Mouse (Mus musculus) kidney, embryonic 16.5 days (tissue): ENCODE results near the gene Ulk4. TPM values are rescaled to one million over a fixed set of nuclear protein-coding genes. Genes with fewer than 3 reads are reported as not detected.
A peak's percentile ranks its signal among the peaks of the same experiment; 100 is the strongest.

ENCODE experiments used
- ATAC-seq: fragments of 200-750 bp; cut with Nextera tagmentation; 2 replicates; pipeline ENCODE4 v1.8.0; 2017; ENCODE audit warnings: moderate TSS enrichment; ENCODE audit not compliant: low FRiP score, low TSS enrichment
- H3K27ac ChIP-seq: fragments of 300-500 bp; sonication (generic); 2 replicates; pipeline ENCODE4 v1.5.1; 2014; ENCODE audit warnings: low read length
- H3K27me3 ChIP-seq: fragments of 300-500 bp; sonication (generic); 2 replicates; pipeline ENCODE4 v1.6.1; 2014; ENCODE audit warnings: low read length, control low read depth, mixed read lengths; ENCODE audit not compliant: insufficient read depth
- H3K36me3 ChIP-seq: fragments of 300-500 bp; sonication (generic); 2 replicates; pipeline ENCODE4 v1.6.1; 2014; ENCODE audit warnings: low read length, control low read depth, mixed read lengths; ENCODE audit not compliant: insufficient read depth
- H3K4me1 ChIP-seq: fragments of 300-500 bp; sonication (generic); 2 replicates; pipeline ENCODE4 v1.6.1; 2014; ENCODE audit warnings: low read length, control low read depth, mixed read lengths; ENCODE audit not compliant: insufficient read depth
- H3K4me2 ChIP-seq: fragments of 300-500 bp; sonication (generic); replicated peaks from 2 replicates; pipeline ENCODE4 v1.6.1; 2014; ENCODE audit warnings: low read depth, low read length
- H3K4me3 ChIP-seq: fragments of 300-500 bp; sonication (generic); 2 replicates; pipeline ENCODE4 v1.5.1; 2014; ENCODE audit warnings: mild to moderate bottlenecking, low read length
- H3K9ac ChIP-seq: fragments of 300-500 bp; sonication (generic); replicated peaks from 2 replicates; pipeline ENCODE4 v1.6.1; 2014; ENCODE audit warnings: low read length
- H3K9me3 ChIP-seq: fragments of 300-500 bp; sonication (generic); 2 replicates; pipeline ENCODE4 v1.6.1; 2016; ENCODE audit warnings: low read length, control low read depth
- WGBS: fragments of 180-500 bp; shearing (Covaris S2); extraction: QIAGEN DNeasy Blood & Tissue Kit; methylation state at CpG from one replicate; pipeline ENCODE4 v1.1.7; 2014; 5-methylcytosine and 5-hydroxymethylcytosine counted together
- polyA plus RNA-seq: library from polyadenylated mRNA; unstranded; fragments of >200 nt; fragmentation: Nextera tagmentation; extraction: Ambion mirVana; gene quantifications from 2 replicates; pipeline ENCODE4 v1.2.1, GENCODE M21; 2015

Ulk4 gene
- polyA plus RNA-seq, 1 experiment from 2014 or later = 148 TPM

DNA sequence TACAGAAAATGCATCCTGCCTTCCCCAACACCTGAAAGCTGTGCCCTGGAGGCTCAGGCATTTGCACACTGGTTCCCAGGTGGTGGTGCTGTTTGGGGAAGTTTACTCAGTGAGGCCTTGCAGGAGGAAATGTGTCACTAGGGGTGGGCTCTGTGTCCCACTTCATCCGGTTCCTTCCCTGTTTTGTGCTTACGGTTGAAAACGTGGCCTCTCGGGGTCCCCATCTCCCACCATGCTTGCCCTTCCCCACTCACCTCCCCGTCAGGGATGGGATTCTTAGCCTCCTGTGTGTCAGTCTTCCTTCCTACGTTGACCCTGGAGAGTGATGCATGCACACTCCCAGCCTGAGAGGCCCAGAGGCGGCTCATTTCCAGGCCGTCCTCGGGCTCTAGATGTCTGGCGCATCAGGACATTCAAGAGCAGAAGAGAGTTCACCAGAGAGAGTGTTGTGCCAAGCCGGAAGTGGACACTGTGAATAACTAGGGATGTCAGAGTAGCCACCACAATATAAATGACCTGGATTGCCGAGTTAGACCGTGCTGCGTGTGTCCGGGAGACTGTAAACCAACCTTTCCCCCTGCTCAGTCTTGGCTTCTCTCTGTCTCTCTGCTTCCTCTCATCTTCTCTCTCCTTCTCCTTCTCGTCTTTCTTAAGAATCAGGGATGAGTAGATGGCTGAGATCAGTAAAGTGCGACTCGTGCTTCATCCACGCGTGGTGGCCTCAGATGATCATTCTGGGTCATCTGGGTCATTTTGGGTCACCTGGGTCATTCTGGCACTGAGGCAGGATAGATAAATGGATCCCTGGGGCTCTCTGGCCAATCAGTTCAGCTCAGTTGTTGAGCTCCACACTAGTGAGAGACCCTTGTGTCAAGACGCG, 24.3 kb upstream of the Ulk4 start:
- Histone ChIP-seq H3K27ac (peak overlapping the region; percentile 33; the same call in 1 of the 2 replicates), H3K9me3 (no peaks in the 10 kb centered on the region), H3K27me3 (0 out of 2 replicates have a peak, but pooled peaks cover 4% of the 10 kb centered on the region), H3K4me2 (no peak overlapping the region), H3K36me3 (no peaks in the 10 kb centered on the region), H3K4me1 (peaks cover 42% of the 10 kb centered on the region), H3K9ac (no peak overlapping the region), H3K4me3 (no peak overlapping the region)
- WGBS = 76% methylated on average over 22 of the region's 22 CpGs
- ATAC-seq = no peak

DNA sequence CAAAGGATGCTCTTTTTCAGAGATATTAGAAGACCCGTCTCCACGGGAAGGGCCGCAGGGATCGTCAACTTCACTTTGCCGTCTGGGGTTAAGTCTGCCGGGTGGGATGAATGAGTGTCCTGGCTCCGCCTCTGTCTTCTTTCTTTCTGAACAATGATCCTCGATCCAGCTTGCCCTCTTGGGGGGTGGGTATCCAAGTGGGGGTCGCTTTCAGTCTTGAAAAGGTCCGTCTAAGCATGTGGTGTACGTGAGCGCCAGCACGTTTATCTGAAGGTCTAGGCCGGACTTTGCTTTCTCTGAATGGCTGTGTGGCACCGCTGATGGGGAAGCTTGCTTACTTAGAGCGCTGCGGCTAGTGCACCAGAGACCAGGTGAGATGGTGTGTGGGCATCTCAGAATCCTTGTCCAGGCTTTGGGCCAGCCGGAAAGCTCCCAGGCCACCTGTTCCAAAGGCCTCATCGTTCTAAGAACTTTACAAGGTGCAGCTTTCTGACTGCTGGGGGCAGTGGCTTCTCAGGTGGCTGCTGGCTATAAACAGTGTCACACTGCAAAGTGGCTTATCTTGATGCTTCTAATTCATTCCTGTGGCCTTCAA, 23.1 kb upstream of the Ulk4 start:
- 0 out of 2 replicates have a peak, but pooled peaks cover 4% of the 10 kb centered on the region for H3K27me3 ChIP-seq
- no peak overlapping the region for H3K9ac ChIP-seq
- no peaks in the 10 kb centered on the region for H3K36me3 ChIP-seq
- no peak overlapping the region for H3K27ac ChIP-seq
- no peak overlapping the region for H3K4me2 ChIP-seq
- no peaks in the 10 kb centered on the region for H3K9me3 ChIP-seq
- 66% methylated on average over 19 of the region's 19 CpGs for WGBS
- H3K4me3 ChIP-seq = no peak overlapping the region
- H3K4me1 ChIP-seq = peaks cover 42% of the 10 kb centered on the region
- no peak for ATAC-seq

DNA sequence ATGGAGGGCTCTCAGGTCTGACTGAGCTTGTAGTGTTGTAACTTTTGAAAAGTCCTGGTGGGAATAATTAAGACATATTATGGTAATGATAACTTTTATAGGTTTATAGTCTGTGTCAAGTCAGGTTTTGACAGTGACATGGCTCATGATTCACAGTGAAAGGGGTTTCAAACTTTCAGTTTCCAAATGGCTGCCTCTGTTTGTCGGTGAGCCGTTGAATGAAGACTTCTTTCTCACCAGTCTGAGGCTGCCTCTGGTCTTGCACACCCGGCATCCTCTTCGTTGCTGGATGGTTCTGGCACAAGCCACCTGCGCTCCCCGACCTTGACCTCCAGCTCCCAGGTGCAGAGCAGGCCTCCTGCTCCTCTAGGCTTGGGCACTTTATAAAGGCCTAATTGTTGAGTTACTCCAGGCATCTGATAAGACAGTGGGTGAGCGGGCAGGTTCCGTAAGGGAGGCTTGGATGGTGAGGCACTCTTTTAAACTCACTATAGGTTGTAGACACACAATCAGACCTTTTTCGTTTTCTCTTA, 22.3 kb upstream of the Ulk4 start:
- ATAC-seq = no peak
- Histone ChIP-seq H3K4me3 (peak overlapping the region; percentile 91), H3K36me3 (no peaks in the 10 kb centered on the region), H3K27me3 (0 out of 2 replicates have a peak, but pooled peaks cover 4% of the 10 kb centered on the region), H3K4me1 (peaks cover 42% of the 10 kb centered on the region), H3K27ac (no peak overlapping the region), H3K9me3 (no peaks in the 10 kb centered on the region), H3K4me2 (peak overlapping the region; percentile 99), H3K9ac (peak overlapping the region; percentile 92; the same call in 1 of the 2 replicates)
- WGBS = 57% methylated on average over 9 of the region's 9 CpGs

DNA sequence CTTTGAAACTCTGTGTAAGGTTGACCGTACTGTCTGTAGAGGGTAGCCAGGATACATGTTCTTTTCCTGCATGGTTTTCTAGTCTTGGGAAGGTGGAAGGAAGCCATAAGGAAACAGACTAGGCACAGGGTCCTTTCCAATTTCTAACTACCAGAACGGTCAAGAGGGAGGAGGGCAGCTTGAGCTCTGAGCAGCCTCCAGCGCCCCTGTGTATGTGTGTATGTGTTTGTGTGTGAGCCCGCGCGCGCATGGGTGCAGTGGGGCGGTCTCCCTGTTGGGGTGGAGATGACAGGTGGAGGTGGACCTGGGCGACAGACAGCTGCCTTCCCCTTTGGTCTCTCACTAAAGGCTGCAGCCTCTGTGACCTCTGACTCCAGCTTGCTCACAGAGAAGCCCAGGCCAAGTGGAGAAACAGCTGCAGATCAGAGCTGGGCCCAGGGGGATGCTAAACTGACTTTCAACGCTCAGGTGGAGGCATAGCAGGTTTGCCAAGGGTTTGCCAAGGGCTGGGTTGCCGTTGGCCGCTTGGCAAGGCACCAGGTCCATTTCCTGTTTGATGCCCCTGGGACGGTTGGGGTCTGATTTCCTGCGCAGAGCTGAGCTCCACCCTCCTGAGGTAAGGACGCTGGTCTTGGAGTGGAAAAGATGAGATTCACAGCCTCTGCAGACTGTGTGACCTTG, 21.6 kb upstream of the Ulk4 start:
- H3K4me1 ChIP-seq = peaks cover 35% of the 10 kb centered on the region
- H3K27ac ChIP-seq = peak overlapping the region; percentile 46; the same call in 1 of the 2 replicates
- H3K9ac ChIP-seq = peak overlapping the region; percentile 92
- 0 out of 2 replicates have a peak, but pooled peaks cover 4% of the 10 kb centered on the region for H3K27me3 ChIP-seq
- peak overlapping the region; percentile 91 for H3K4me3 ChIP-seq
- H3K36me3 ChIP-seq = no peaks in the 10 kb centered on the region
- 0 out of 2 replicates have a peak, but pooled peaks have one; percentile 7 for ATAC-seq
- WGBS = 30% methylated on average over 15 of the region's 15 CpGs
- H3K4me2 ChIP-seq = peak overlapping the region; percentile 99
- H3K9me3 ChIP-seq = no peaks in the 10 kb centered on the region

DNA sequence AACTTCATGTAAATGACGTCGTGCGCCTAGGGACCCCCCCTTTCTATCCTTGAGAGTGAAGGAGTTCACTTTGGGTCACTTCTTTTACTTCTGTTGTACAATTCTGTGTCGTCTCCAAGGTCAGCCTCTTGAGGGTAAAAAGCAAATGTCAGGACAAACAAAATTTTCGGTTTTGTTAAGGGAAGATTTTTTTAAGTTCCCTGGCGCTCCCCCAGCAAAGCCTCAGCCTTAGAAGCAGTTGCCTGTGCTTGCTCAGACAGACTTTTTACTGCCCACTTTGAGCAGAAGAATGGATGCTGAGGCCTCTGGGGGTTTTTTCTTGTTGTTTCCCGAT, 21.0 kb upstream of the Ulk4 start:
- H3K4me1 ChIP-seq = peaks cover 30% of the 10 kb centered on the region
- peak overlapping the region; percentile 91 for H3K4me3 ChIP-seq
- H3K9me3 ChIP-seq = no peaks in the 10 kb centered on the region
- peak overlapping the region; percentile 99 for H3K4me2 ChIP-seq
- WGBS = 3% methylated on average over 7 of the region's 7 CpGs
- peak overlapping the region; percentile 46; the same call in 1 of the 2 replicates for H3K27ac ChIP-seq
- no peak for ATAC-seq
- 0 out of 2 replicates have a peak, but pooled peaks cover 4% of the 10 kb centered on the region for H3K27me3 ChIP-seq
- peak overlapping the region; percentile 92 for H3K9ac ChIP-seq
- H3K36me3 ChIP-seq = no peaks in the 10 kb centered on the region

DNA sequence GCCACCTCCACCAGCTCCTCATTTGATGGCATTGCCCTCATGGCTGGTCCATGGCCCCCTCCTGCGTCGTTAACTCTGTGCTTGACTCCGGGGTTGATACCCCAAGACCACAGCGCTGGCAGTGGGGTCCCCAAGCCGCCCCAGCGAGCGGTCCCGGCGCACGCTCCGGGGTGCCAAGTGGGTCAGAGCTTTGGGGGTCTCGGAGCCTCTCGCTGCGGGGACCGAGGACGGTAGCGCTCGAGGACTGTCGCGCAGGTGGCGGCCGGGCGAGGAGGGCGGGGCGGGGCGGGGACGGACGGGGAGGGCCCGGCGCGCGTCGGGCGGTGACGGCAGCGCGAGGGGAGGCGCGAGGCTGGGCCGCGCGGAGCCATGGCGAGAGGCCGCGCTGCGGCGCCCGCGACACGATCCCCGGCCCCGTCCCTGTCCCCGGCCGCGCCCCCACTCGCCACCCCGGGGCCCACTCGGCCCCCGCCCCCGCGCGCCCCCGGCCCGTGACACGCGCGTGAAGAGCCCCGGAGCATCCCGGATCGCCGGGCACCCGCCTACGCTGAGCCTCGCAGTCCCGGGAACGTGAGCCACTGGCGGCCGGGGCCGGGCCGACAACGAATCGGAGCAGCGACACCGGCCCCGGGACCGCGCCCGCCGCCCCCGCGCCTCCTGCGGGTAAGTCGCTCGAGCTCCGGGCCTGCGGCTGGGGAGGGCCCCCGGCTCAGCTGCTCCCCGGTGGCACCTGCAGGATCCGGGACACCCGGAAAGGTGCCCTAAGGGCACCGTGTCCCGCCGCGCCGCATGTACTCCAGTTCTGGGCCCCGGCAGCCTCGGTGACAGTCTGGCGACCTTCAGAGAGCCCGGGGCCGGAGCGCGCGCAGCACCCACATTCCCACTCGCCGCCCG, 20.4 kb upstream of the Ulk4 start, which contains the start of gene Trak1:
Gene Trak1, plus strand, starts transcription at position 332 of the 894 bp plus-strand sequence.
- peak within 1 kb of the TSS; percentile 91 for H3K4me3 ChIP-seq
- 0 out of 2 replicates have a peak, but pooled peaks cover 4% of the 10 kb centered on the region for H3K27me3 ChIP-seq
- H3K9me3 ChIP-seq = no peaks in the 10 kb centered on the region
- WGBS = under 1% methylated on average over 101 of the region's 116 CpGs
- peak; percentile 91 for ATAC-seq
- H3K27ac ChIP-seq = peak within 1 kb of the TSS; percentile 46; the same call in 1 of the 2 replicates
- H3K4me1 ChIP-seq = peaks cover 29% of the 10 kb centered on the region
- H3K4me2 ChIP-seq = peak within 1 kb of the TSS; percentile 99
- no peaks in the 10 kb centered on the region for H3K36me3 ChIP-seq
- H3K9ac ChIP-seq = peak within 1 kb of the TSS; percentile 92

DNA sequence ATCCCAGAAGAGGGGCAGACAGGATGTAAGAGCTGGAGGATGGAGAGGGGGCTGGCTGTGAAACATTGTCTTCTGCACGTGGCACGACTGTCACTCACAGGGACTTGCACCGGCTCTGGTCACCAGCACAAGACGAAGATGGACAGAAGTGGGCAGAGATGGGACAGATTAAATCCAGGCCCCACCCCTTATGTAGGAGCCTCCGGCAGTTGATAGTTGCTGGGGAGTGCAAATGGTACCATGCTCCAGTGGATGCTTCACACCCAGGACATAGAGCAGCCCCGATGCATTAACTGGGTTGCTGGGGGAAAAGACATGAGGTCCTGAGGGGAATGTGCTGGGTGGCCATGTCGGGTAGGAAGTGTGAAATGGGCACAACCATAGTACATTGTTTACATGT, 18.2 kb upstream of the Ulk4 start:
- Histone ChIP-seq H3K9me3 (0 out of 2 replicates have a peak, but pooled peaks cover 2% of the 10 kb centered on the region), H3K4me3 (no peak overlapping the region), H3K36me3 (no peaks in the 10 kb centered on the region), H3K9ac (no peak overlapping the region), H3K27me3 (0 out of 2 replicates have a peak, but pooled peaks cover 4% of the 10 kb centered on the region), H3K4me2 (no peak overlapping the region), H3K27ac (no peak overlapping the region), H3K4me1 (peaks cover 23% of the 10 kb centered on the region)
- ATAC-seq = no peak
- 64% methylated on average over 7 of the region's 7 CpGs for WGBS

DNA sequence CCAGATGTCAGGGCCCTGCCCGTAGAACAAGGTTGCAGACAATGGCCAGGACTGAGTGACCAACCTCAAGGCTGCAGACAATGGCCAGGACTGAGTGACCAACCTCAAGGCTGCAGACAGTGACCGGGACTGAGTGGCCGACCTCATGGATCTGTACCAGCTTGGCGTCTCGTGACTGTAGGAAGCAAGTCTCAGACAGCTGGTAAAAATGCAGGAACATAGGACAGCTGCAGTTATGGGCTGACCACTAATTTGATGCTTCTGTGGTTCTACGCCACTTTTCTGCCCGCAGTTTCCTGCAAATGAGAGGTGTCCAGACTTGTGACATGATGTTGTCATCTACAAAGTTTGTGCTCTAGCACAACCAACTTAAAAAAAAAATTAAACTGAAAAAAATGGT, 16.2 kb upstream of the Ulk4 start:
- no peak overlapping the region for H3K4me3 ChIP-seq
- no peak overlapping the region for H3K4me2 ChIP-seq
- 0 out of 2 replicates have a peak, but pooled peaks cover 2% of the 10 kb centered on the region for H3K9me3 ChIP-seq
- WGBS = 77% methylated on average over 7 of the region's 7 CpGs
- H3K27me3 ChIP-seq = 0 out of 2 replicates have a peak, but pooled peaks cover 4% of the 10 kb centered on the region
- ATAC-seq = no peak
- peaks cover 2% of the 10 kb centered on the region for H3K4me1 ChIP-seq
- no peaks in the 10 kb centered on the region for H3K36me3 ChIP-seq
- H3K27ac ChIP-seq = no peak overlapping the region
- no peak overlapping the region for H3K9ac ChIP-seq
